Mouse (Mus musculus): ENCODE measurements around the gene Ube2h. TPM values are rescaled to one million over a fixed set of nuclear protein-coding genes. Genes with fewer than 3 reads are reported as not detected.
A peak's percentile ranks its signal among the peaks of the same experiment; 100 is the strongest.
"Not testable (repeated sequence)": the region's sequence is repeated elsewhere in the genome, so short reads cannot be mapped to it uniquely, and the experiment has no call there.

Ube2h gene
- polyA plus RNA-seq, 1 experiment, result 38.3 TPM

- Histone ChIP-seq H3K27ac (ENCODE audit: insufficient read depth, low read depth, low read length) (no peak overlapping the region), H3K4me1 (ENCODE audit: control insufficient read depth, insufficient read depth, low read length) (no peaks in the 10 kb centered on the region), H3K36me3 (ENCODE audit: control insufficient read depth, insufficient read depth, low read length) (no peaks in the 10 kb centered on the region), H3K27me3 (replicated peaks; ENCODE audit: control insufficient read depth, insufficient read depth, low read length) (no peaks in the 10 kb centered on the region), H3K4me3 (ENCODE audit: insufficient read depth, low read depth, low read length) (no peak overlapping the region)
- TF ChIP-seq POLR2A (IDR thresholded peaks at IDR 0.05; ENCODE audit: low read depth, low read length) (no peak), CTCF (conservative IDR thresholded peaks at IDR 0.05; ENCODE audit: insufficient read depth, insufficient read length, low read depth, low read length) (no peak)
- no peak for DNase-seq
- 55% methylated on average over 1 of the region's 1 CpGs for WGBS
Observed at GRCm38 (mm10) chr6:30312006-30312405, 7.7 kb upstream of the Ube2h start.

GRCm38 (mm10) chr6:30308751-30309150 lies 4.4 kb upstream of the Ube2h start:
- 73% methylated on average over 4 of the region's 4 CpGs for WGBS
- H3K4me1 ChIP-seq (ENCODE audit: control insufficient read depth, insufficient read depth, low read length), result peaks cover 3% of the 10 kb centered on the region; the same call in 1 of the 2 replicates
- no peak overlapping the region for H3K4me3 ChIP-seq (ENCODE audit: insufficient read depth, low read depth, low read length)
- TF ChIP-seq POLR2A (IDR thresholded peaks at IDR 0.05; ENCODE audit: low read depth, low read length) (no peak), CTCF (conservative IDR thresholded peaks at IDR 0.05; ENCODE audit: insufficient read depth, insufficient read length, low read depth, low read length) (no peak)
- DNase-seq, result no peak
- no peaks in the 10 kb centered on the region for H3K27me3 ChIP-seq (replicated peaks; ENCODE audit: control insufficient read depth, insufficient read depth, low read length)
- no peak overlapping the region for H3K27ac ChIP-seq (ENCODE audit: insufficient read depth, low read depth, low read length)
- H3K36me3 ChIP-seq (ENCODE audit: control insufficient read depth, insufficient read depth, low read length), result no peaks in the 10 kb centered on the region

DNA sequence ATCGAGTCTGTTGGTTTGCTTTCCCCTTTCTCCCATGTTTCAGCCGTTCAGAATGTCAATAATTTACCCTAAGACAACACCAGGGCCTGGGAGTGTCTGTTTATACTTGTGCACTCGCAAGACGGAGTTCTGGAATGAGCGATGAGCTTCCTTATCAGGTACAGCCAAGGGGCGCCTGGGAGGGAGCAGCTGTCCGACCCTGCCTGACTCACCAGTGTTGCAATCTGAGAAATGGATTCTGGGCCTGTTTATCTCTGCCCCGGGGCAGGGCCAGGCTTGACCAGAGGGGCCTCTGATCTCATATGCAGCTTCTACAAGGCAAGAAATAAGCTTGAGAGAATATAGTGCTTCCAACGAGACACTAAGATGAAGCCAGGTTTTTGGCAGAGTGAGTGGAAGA lies 3.4 kb upstream of the Ube2h start:
- H3K36me3 ChIP-seq (ENCODE audit: control insufficient read depth, insufficient read depth, low read length), result no peaks in the 10 kb centered on the region
- peak; percentile 30 for DNase-seq
- H3K4me3 ChIP-seq (ENCODE audit: insufficient read depth, low read depth, low read length), result no peak overlapping the region
- WGBS, result 17% methylated on average over 9 of the region's 9 CpGs
- no peak for TF ChIP-seq POLR2A (IDR thresholded peaks at IDR 0.05; ENCODE audit: low read depth, low read length)
- TF ChIP-seq CTCF (conservative IDR thresholded peaks at IDR 0.05; ENCODE audit: insufficient read depth, insufficient read length, low read depth, low read length), result no peak
- peaks cover 4% of the 10 kb centered on the region; the same call in 1 of the 2 replicates for H3K4me1 ChIP-seq (ENCODE audit: control insufficient read depth, insufficient read depth, low read length)
- no peaks in the 10 kb centered on the region for H3K27me3 ChIP-seq (replicated peaks; ENCODE audit: control insufficient read depth, insufficient read depth, low read length)
- H3K27ac ChIP-seq (ENCODE audit: insufficient read depth, low read depth, low read length), result no peak overlapping the region

DNA sequence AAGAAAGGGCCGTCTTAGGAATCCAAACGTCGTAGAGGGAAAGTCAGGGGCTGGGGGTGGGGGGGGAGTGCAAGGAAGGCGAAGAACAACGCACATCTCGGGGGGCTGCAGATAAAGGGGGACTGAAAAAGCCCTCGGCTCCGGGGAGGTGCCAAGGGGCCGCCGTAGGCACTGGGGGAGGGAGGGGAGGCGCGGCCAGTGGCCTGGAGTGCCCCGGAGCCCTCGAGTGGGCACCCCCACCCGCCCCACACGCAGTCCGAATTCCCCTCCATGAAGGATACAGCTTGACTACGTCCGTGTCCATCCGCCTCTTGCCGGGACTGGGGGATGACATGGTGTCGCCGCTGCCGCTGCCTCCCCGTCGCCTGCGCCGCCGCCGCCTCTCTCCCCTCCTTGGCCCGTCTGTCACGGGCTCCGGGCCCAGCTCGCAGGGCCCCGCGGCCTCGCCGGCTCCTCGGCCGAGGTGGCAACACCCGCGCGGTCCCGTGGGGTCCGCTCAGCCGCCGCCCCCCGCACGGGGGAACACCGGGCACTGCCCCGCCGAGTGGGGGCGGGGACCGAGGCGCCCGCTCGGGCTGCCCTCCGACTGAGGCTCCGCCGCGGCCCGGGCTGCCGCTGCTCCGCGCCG lies 454 bp downstream of the Ube2h start:
- WGBS, result under 1% methylated on average over 57 of the region's 66 CpGs
- not testable (repeated sequence) for H3K27me3 ChIP-seq (replicated peaks; ENCODE audit: control insufficient read depth, insufficient read depth, low read length); H3K36me3 ChIP-seq (ENCODE audit: control insufficient read depth, insufficient read depth, low read length); DNase-seq
- peaks cover 21% of the 10 kb centered on the region; the same call in 1 of the 2 replicates for H3K4me1 ChIP-seq (ENCODE audit: control insufficient read depth, insufficient read depth, low read length)
- H3K4me3 ChIP-seq (ENCODE audit: insufficient read depth, low read depth, low read length), result peak overlapping the region; percentile 96
- H3K27ac ChIP-seq (ENCODE audit: insufficient read depth, low read depth, low read length), result peak overlapping the region; percentile 78

DNA sequence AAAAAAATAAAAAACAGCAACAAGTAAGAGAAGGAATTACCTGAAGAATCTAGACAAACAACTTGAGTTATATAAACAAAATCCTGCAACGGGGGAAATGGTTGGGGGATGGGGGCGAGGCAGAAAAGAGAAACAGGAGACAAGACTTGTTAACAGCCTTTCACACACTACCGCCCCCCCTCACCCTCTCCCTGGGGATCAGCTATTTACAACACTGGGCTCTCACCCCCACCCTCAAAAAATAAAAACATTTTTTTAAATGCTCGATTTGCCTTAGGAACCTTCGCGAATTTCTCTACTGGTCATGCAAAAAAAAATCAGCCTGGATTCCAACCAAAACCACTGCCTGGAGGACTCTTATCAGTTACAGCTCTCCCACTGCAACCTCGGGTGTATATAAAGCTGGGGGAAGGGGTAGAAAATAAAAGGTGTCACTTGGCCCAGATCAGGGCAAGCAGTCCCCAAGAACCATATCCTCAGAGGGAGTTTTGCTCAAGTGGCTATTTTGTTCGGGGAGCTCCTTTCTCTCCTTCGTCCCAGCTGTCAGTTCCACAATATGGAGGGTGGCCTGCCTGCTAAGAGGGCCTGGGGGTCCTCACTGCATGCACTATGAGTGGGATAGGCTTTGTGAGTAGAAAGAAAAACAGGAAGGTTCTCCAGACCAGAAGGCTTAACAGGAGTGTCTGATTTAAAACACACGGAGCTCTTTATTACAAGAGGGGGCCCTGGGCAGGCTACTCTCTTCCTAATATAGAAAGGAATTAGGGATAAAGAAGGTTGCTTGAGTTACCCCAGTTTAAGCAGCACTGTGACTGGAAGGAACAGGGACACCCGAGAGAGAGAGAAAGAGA lies 1.3 kb downstream of the Ube2h start:
- Histone ChIP-seq H3K4me3 (ENCODE audit: insufficient read depth, low read depth, low read length) (peak overlapping the region; percentile 96), H3K27ac (ENCODE audit: insufficient read depth, low read depth, low read length) (peak overlapping the region; percentile 66), H3K36me3 (ENCODE audit: control insufficient read depth, insufficient read depth, low read length) (no peaks in the 10 kb centered on the region), H3K27me3 (replicated peaks; ENCODE audit: control insufficient read depth, insufficient read depth, low read length) (no peaks in the 10 kb centered on the region), H3K4me1 (ENCODE audit: control insufficient read depth, insufficient read depth, low read length) (peaks cover 23% of the 10 kb centered on the region; the same call in 1 of the 2 replicates)
- TF ChIP-seq POLR2A (IDR thresholded peaks at IDR 0.05; ENCODE audit: low read depth, low read length), result no peak
- no peak for TF ChIP-seq CTCF (conservative IDR thresholded peaks at IDR 0.05; ENCODE audit: insufficient read depth, insufficient read length, low read depth, low read length)
- WGBS, result 1% methylated on average over 11 of the region's 11 CpGs
- DNase-seq, result peak; percentile 50

GRCm38 (mm10) chr6:30302156-30302555 lies 2.2 kb downstream of the Ube2h start:
- Histone ChIP-seq H3K4me3 (ENCODE audit: insufficient read depth, low read depth, low read length) (no peak overlapping the region), H3K4me1 (ENCODE audit: control insufficient read depth, insufficient read depth, low read length) (peaks cover 23% of the 10 kb centered on the region; the same call in 1 of the 2 replicates), H3K36me3 (ENCODE audit: control insufficient read depth, insufficient read depth, low read length) (no peaks in the 10 kb centered on the region; the same call in 1 of the 2 replicates), H3K27ac (ENCODE audit: insufficient read depth, low read depth, low read length) (peak overlapping the region; percentile 20; the same call in 1 of the 2 replicates), H3K27me3 (replicated peaks; ENCODE audit: control insufficient read depth, insufficient read depth, low read length) (no peaks in the 10 kb centered on the region)
- no peak for TF ChIP-seq POLR2A (IDR thresholded peaks at IDR 0.05; ENCODE audit: low read depth, low read length)
- no peak for TF ChIP-seq CTCF (conservative IDR thresholded peaks at IDR 0.05; ENCODE audit: insufficient read depth, insufficient read length, low read depth, low read length)
- DNase-seq, result no peak
- WGBS, result 16% methylated on average over 4 of the region's 4 CpGs

GRCm38 (mm10) chr6:30300901-30301300 lies 3.4 kb downstream of the Ube2h start:
- WGBS, result 3% methylated on average over 7 of the region's 7 CpGs
- TF ChIP-seq POLR2A (IDR thresholded peaks at IDR 0.05; ENCODE audit: low read depth, low read length), result no peak
- TF ChIP-seq CTCF (conservative IDR thresholded peaks at IDR 0.05; ENCODE audit: insufficient read depth, insufficient read length, low read depth, low read length), result no peak
- no peaks in the 10 kb centered on the region; the same call in 1 of the 2 replicates for H3K36me3 ChIP-seq (ENCODE audit: control insufficient read depth, insufficient read depth, low read length)
- DNase-seq, result peak; percentile 44
- H3K4me1 ChIP-seq (ENCODE audit: control insufficient read depth, insufficient read depth, low read length), result peaks cover 23% of the 10 kb centered on the region; the same call in 1 of the 2 replicates
- peak overlapping the region; percentile 1; the same call in 1 of the 2 replicates for H3K4me3 ChIP-seq (ENCODE audit: insufficient read depth, low read depth, low read length)
- peak overlapping the region; percentile 93 for H3K27ac ChIP-seq (ENCODE audit: insufficient read depth, low read depth, low read length)
- H3K27me3 ChIP-seq (replicated peaks; ENCODE audit: control insufficient read depth, insufficient read depth, low read length), result no peaks in the 10 kb centered on the region
